Mouse (Mus musculus): ENCODE results near the gene Tfap2b.

DNA sequence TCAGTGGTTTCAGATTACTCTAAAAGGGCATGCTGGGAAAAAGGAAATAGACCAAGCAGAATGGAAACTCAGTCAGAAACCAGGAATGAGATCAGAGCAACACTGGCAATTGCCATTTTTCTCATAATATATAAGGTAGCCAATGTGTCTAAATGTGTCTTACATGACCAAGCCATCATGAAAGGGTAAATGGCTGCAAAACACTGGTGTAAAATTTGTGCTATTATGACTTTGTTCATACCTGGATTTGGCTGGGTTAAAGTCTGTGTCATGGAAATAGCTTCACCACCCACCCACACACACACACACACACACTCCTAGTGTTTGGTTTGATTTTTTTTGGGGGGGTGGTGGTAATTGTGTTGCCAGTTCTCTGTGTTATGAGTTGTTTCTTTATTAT, 10.7 kb downstream of the Tfap2b start:
- TF ChIP-seq CTCF (IDR thresholded peaks at IDR 0.05; ENCODE audit: low read depth) (no peak), EP300 (IDR thresholded peaks at IDR 0.05; ENCODE audit: low read depth) (no peak)

Measured in liver, postnatal 0 days (tissue).